In genomic region chr4:106323318-106323717, GRCm38 (mm10) we compare ENCODE assay signal across 19 mouse cellular contexts. TPM values are rescaled to one million over a fixed set of nuclear protein-coding genes. Genes with fewer than 3 reads are reported as not detected.
DNase-seq lines count a peak whose midpoint lies in the region; ATAC-seq lines count a peak whose summit lies in the region.
"Had no signal": no experiment of that assay in that cellular context is flagged by ENCODE, and none has a peak within 500 bp of the region (broad histone marks: within the 10 kb centered on the region; RNA-seq: fewer than 3 reads in every experiment).

No protein-coding gene starts in this region.

- 0 out of 2 replicates have a peak overlapping the region, but pooled peaks have one; percentile 19 for H3K9ac ChIP-seq in heart, embryonic 13.5 days
- no peak overlapping the region for H3K9ac ChIP-seq in heart, embryonic 12.5 days
- H3K9ac ChIP-seq in liver, embryonic 16.5 days (ENCODE audit: low read depth, low read length), result no peak overlapping the region
- H3K9ac ChIP-seq: hindbrain, embryonic 15.5 days had no signal

- H3K4me1 ChIP-seq in heart, embryonic 13.5 days, result peaks cover 62% of the 10 kb centered on the region
- H3K4me1 ChIP-seq in heart, embryonic 12.5 days (replicated peaks), result peaks cover 34% of the 10 kb centered on the region
- peaks cover 56% of the 10 kb centered on the region for H3K4me1 ChIP-seq in liver, embryonic 16.5 days (ENCODE audit: control insufficient read depth, low read depth, low read length)

- no peak overlapping the region for H3K27ac ChIP-seq in heart, embryonic 13.5 days (replicated peaks)
- H3K27ac ChIP-seq in heart, embryonic 12.5 days (ENCODE audit: poor library complexity, severe bottlenecking), result no peak overlapping the region
- 0 out of 2 replicates have a peak overlapping the region, but pooled peaks have one; percentile 21 for H3K27ac ChIP-seq in liver, embryonic 16.5 days (ENCODE audit: low read length)
- H3K27ac ChIP-seq: embryonic facial prominence, embryonic 10.5 days; forebrain, embryonic 10.5 days; gastrocnemius, adult 2 months; heart, embryonic 10.5 days; hindbrain, embryonic 15.5 days had no signal

- H3K9me3 ChIP-seq in heart, embryonic 13.5 days, result no peaks in the 10 kb centered on the region
- H3K9me3 ChIP-seq in heart, embryonic 12.5 days (replicated peaks), result no peaks in the 10 kb centered on the region
- no peaks in the 10 kb centered on the region for H3K9me3 ChIP-seq in liver, embryonic 16.5 days (replicated peaks; ENCODE audit: control insufficient read depth, low read length)
- H3K9me3 ChIP-seq: embryonic facial prominence, embryonic 10.5 days; forebrain, embryonic 10.5 days; heart, embryonic 10.5 days; hindbrain, embryonic 15.5 days had no signal

- no peaks in the 10 kb centered on the region for H3K27me3 ChIP-seq in heart, embryonic 13.5 days (replicated peaks)
- H3K27me3 ChIP-seq in heart, embryonic 12.5 days (replicated peaks), result no peaks in the 10 kb centered on the region
- no peaks in the 10 kb centered on the region for H3K27me3 ChIP-seq in liver, embryonic 16.5 days (ENCODE audit: control insufficient read depth, insufficient read depth, low read depth, low read length)
- H3K27me3 ChIP-seq: hindbrain, embryonic 15.5 days had no signal

- no peak overlapping the region for H3K4me3 ChIP-seq in heart, embryonic 13.5 days
- H3K4me3 ChIP-seq in heart, embryonic 12.5 days, result no peak overlapping the region
- H3K4me3 ChIP-seq in liver, embryonic 16.5 days (ENCODE audit: low read depth, low read length), result no peak overlapping the region
- H3K4me3 ChIP-seq: embryonic facial prominence, embryonic 10.5 days; erythroblast, embryonic 14.5 days; forebrain, embryonic 10.5 days; gastrocnemius, adult 2 months; heart, embryonic 10.5 days; hindbrain, embryonic 15.5 days had no signal

- no peak overlapping the region for H3K4me2 ChIP-seq in heart, embryonic 13.5 days
- H3K4me2 ChIP-seq in heart, embryonic 12.5 days, result no peak overlapping the region
- H3K4me2 ChIP-seq in liver, embryonic 16.5 days (ENCODE audit: low read depth, low read length), result no peak overlapping the region
- H3K4me2 ChIP-seq: hindbrain, embryonic 15.5 days had no signal

- H3K36me3 ChIP-seq in heart, embryonic 13.5 days, result peaks cover 10% of the 10 kb centered on the region
- no peaks in the 10 kb centered on the region for H3K36me3 ChIP-seq in heart, embryonic 12.5 days
- H3K36me3 ChIP-seq in liver, embryonic 16.5 days (ENCODE audit: control insufficient read depth, insufficient read depth), result no peaks in the 10 kb centered on the region; the same call in 1 of the 2 replicates
- H3K36me3 ChIP-seq: hindbrain, embryonic 15.5 days had no signal

- WGBS in heart, embryonic 13.5 days, result 57% methylated on average over 2 of the region's 2 CpGs
- WGBS in heart, embryonic 12.5 days, result 56% methylated on average over 2 of the region's 2 CpGs
- WGBS in liver, embryonic 16.5 days (ENCODE audit: insufficient replicate concordance), result 48% methylated on average over 2 of the region's 2 CpGs

- no peak for ATAC-seq in heart, embryonic 13.5 days (ENCODE audit: extremely low read depth, insufficient number of reproducible peaks, low FRiP score, low TSS enrichment)
- no peak for ATAC-seq in heart, embryonic 12.5 days (ENCODE audit: insufficient number of reproducible peaks, low FRiP score)
- ATAC-seq in liver, embryonic 16.5 days (ENCODE audit: low read depth), result no peak
- peak; percentile 27 to 55; a peak in 2 of 4 replicates for ATAC-seq in hematopoietic stem cell, adult 5-6 weeks (replicated peaks in 1 of 2; ENCODE audit: insufficient read depth in 1 of 2, low FRiP score in 2 of 2, low TSS enrichment in 1 of 2, low read depth in 1 of 2, poor library complexity in 2 of 2, severe bottlenecking in 2 of 2)
- ATAC-seq: forebrain, embryonic 14.5 days had no signal

- DNase-seq in liver (no peak), 416B (ENCODE audit: low read depth) (peak; percentile 24)
- DNase-seq in spleen, postnatal 36 days (ENCODE audit: low spot score in 2 of 2), result no peak
- DNase-seq: adrenal gland, adult 8-10 months; adrenal gland, postnatal 36 days; cerebellum, adult 2 months; cerebellum, postnatal 10 days; gastrocnemius, adult 2 months; gastrocnemius, postnatal 25 days had no signal

RNA-seq across cellular contexts. Expression of gene Usp24, which starts 7.3 kb away (rescaled TPM):
- 5.6 and 6.3 TPM in 2 replicates for polyA plus RNA-seq in heart, embryonic 13.5 days (2015; fragmentation: Nextera tagmentation; extraction: Ambion mirVana)
- polyA plus RNA-seq in heart, embryonic 12.5 days (2016; fragmentation: Nextera tagmentation; extraction: Ambion mirVana), result 10.4 and 10.6 TPM in 2 replicates
- polyA plus RNA-seq in liver, embryonic 16.5 days (2015; fragmentation: Nextera tagmentation; extraction: Ambion mirVana), result 3.5 and 3.8 TPM in 2 replicates
- total RNA-seq in hematopoietic stem cell, adult 5-6 weeks (2017), result 43.7 and 44.5 TPM in 2 replicates

Comparison
In these comparisons a context has a peak if more than half of its experiments do, and no peak if none do; other contexts are left out.
1. ATAC-seq: peak in hematopoietic stem cell, adult 5-6 weeks (2 of 2); none in heart, embryonic 13.5 days (single experiment), heart, embryonic 12.5 days (single experiment) and liver, embryonic 16.5 days (single experiment).